Mouse (Mus musculus) Muller cell, postnatal 12 days (primary cell): ENCODE measurements around the gene Prkag1.
A peak's percentile ranks its signal among the peaks of the same experiment; 100 is the strongest.

ENCODE experiments used
- DNase-seq: peaks from one replicate; pipeline ENCODE4 v3.0.0-alpha.2; 2015; ENCODE audit errors: inconsistent ontology term

Gene Prkag1

GRCm38 (mm10) chr15:98793141-98793698 is 38.1 kb downstream of the Prkag1 start:
- DNase-seq: no peak

GRCm38 (mm10) chr15:98792233-98793020 is 38.9 kb downstream of the Prkag1 start:
- no peak for DNase-seq

- no peak for DNase-seq
Observed at GRCm38 (mm10) chr15:98791771-98792170, 39.5 kb downstream of the Prkag1 start.

- no peak for DNase-seq
Observed at GRCm38 (mm10) chr15:98791221-98791620, 40.1 kb downstream of the Prkag1 start.

- no peak for DNase-seq
Observed at GRCm38 (mm10) chr15:98790761-98791160, 40.6 kb downstream of the Prkag1 start.

GRCm38 (mm10) chr15:98789661-98790535 is 41.4 kb downstream of the Prkag1 start, which contains the start of gene Wnt1:
Wnt1 (plus strand) TSS chr15:98789857.
- DNase-seq: peak; percentile 61

- DNase-seq: no peak
Observed at GRCm38 (mm10) chr15:98788972-98789660, 42.2 kb downstream of the Prkag1 start.

- DNase-seq: no peak
Observed at GRCm38 (mm10) chr15:98787930-98788329, 43.4 kb downstream of the Prkag1 start.

- DNase-seq: no peak
Observed at GRCm38 (mm10) chr15:98785744-98786143, 45.6 kb downstream of the Prkag1 start.

- no peak for DNase-seq
Observed at GRCm38 (mm10) chr15:98781166-98781565, 50.2 kb downstream of the Prkag1 start.

GRCm38 (mm10) chr15:98780573-98780972 is 50.7 kb downstream of the Prkag1 start:
- DNase-seq: no peak

GRCm38 (mm10) chr15:98780075-98780474 is 51.2 kb downstream of the Prkag1 start:
- DNase-seq: no peak

- DNase-seq: no peak
Observed at GRCm38 (mm10) chr15:98778806-98779205, 52.5 kb downstream of the Prkag1 start.

- DNase-seq: no peak
Observed at GRCm38 (mm10) chr15:98778191-98778770, 53.0 kb downstream of the Prkag1 start.

- DNase-seq: no peak
Observed at GRCm38 (mm10) chr15:98777762-98778161, 53.6 kb downstream of the Prkag1 start, which contains the start of gene Wnt10b. Wnt10b (minus strand) TSS chr15:98778150.

GRCm38 (mm10) chr15:98777005-98777616 is 54.2 kb downstream of the Prkag1 start:
- DNase-seq: no peak

GRCm38 (mm10) chr15:98776280-98777004 is 54.9 kb downstream of the Prkag1 start:
- no peak for DNase-seq

GRCm38 (mm10) chr15:98775533-98775932 is 55.8 kb downstream of the Prkag1 start:
- DNase-seq: no peak

GRCm38 (mm10) chr15:98774096-98774495 is 57.2 kb downstream of the Prkag1 start:
- no peak for DNase-seq
